Mouse (Mus musculus) heart, adult 2 months (tissue): ENCODE measurements at regions not wholly inside any gene's neighbourhood (a gene's known extent, or its start where the extent isn't known, plus 50 kb on each side); places are given as distances from the start of the nearest gene placed in this dataset.

Experiments used
- CTCF ChIP-seq: fragments of 200-600 bp; IDR thresholded peaks from 2 replicates; pipeline ENCODE4 v1.8.1; 2022; ENCODE audit warnings: antibody characterized with exemption, mild to moderate bottlenecking, moderate library complexity
- POLR2A ChIP-seq: fragments of 200-500 bp; IDR thresholded peaks from 2 replicates; pipeline ENCODE4 v1.6.1; 2011; ENCODE audit warnings: mild to moderate bottlenecking, low read depth, low read length, control low read depth; ENCODE audit not compliant: insufficient read depth

DNA sequence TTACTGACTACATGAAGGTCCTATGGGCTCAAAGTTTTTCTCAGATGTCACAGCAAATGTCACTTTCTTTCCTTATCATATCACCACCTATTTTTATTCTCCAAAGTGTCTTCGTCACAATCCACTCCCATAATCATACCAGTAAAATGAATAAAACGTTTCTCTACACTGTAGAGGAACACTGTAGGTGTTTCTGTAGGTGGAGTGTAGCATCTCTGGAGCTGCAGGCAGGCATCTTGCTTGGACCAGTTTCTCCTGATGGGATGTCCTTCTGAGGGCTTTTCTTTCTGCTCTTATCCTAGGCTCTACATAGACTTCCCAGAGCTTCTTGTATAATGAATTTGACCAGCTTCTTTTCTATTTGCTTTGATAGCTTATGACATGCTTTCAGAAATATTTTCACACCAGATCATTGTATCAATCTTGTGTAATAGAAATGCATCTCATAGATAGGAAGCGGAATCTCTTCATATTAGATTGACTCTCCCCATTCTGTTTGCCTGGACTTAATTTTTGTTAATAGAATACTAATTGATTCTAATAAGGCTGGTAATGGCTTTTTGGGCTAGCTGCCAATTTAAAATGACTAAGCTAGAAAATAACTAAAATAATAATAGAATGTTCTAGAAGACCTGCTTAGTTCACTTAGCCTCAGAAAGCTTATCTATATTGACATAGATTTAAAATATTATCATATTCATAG, 282.3 kb upstream of the Meis2 start:
- TF ChIP-seq POLR2A: no peak
- TF ChIP-seq CTCF: no peak
